Mouse (Mus musculus) mouse trophoblast stem cell (cell line): Measurements from ENCODE around the gene Olfr1246.
"Not testable (repeated sequence)": the region's sequence is repeated elsewhere in the genome, so short reads cannot be mapped to it uniquely, and the experiment has no call there.

Source experiments
- in situ Hi-C, 2 experiments: fragments of 300-500 bp; cut with MseI, MboI; formaldehyde crosslinking; loops; 2 replicates in 1 of 2; 3 replicates in 1 of 2; pipeline ENCODE4 v1.15.1; 2025

Gene Olfr1246

GRCm38 (mm10) chr2:89593057-89593456 lies at the start of gene Olfr1246:
TSS of gene Olfr1246 (minus strand) at chr2:89593157.
- in situ Hi-C loops: no loop called here

- in situ Hi-C loops: no loop called here
Measured at GRCm38 (mm10) chr2:89634883-89635282, 41.9 kb upstream of the Olfr1246 start, which contains the start of gene Olfr1249. TSS of gene Olfr1249 (minus strand) at chr2:89634983.

- in situ Hi-C loops: not testable (repeated sequence)
Measured at GRCm38 (mm10) chr2:89618145-89618544, 25.2 kb upstream of the Olfr1246 start, which contains the start of gene Olfr1248. TSS of gene Olfr1248 (minus strand) at chr2:89618245.

- in situ Hi-C loops: no loop called here
Measured at GRCm38 (mm10) chr2:89614030-89614429, 21.1 kb upstream of the Olfr1246 start, which contains the start of gene Olfr1247. TSS of gene Olfr1247 (minus strand) at chr2:89614130.

- in situ Hi-C loops: no loop called here
Measured at GRCm38 (mm10) chr2:89578347-89578746, 14.6 kb downstream of the Olfr1246 start, which contains the start of gene Olfr1245. TSS of gene Olfr1245 (minus strand) at chr2:89578447.

DNA sequence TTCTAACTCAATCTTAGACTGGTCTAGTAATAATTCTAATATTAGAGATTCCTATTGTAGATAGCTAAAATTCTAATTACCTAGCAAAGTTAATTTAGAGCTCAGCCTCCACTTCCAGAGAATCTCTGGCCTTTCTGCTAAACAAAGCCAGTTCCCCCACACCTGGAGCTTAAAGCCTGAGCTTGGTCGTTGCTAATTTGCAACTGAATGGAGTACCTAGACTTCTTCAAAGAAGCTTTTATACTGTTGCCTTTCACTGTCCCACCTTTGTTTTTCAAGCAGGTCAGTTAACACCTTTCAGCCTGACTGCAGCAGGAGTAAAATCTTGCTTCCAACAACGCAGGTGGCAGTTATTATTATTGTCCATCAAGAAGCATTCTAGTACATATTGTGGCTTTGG lies 30.3 kb downstream of the Olfr1246 start:
- in situ Hi-C loops: not testable (repeated sequence)

GRCm38 (mm10) chr2:89544516-89544915 lies 48.4 kb downstream of the Olfr1246 start:
- in situ Hi-C loops: loop anchor here (25.0 kb wide), 1 partner anchor 1182 kb away; no protein-coding TSS in a partner anchor

DNA sequence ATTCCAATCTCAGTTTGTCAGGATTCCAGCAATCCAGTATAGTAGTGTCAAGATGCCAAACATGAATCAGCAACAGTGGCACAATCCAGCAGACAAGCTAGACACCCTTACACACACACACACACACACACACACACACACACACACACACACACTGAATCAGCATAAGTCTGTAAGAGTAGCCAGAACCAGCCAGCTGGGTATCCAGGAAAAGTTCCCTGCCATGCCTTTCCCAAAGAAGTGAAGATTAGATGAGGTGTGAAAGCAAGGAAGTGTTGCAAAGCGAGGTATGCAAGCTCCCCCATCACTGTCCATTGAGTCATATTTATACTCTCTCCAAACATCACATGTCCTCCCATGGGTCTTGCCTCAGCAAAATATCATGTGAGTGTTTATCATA lies 53.0 kb downstream of the Olfr1246 start:
- in situ Hi-C loops: loop anchor here (25.0 kb wide), 1 partner anchor 1178 kb away; no protein-coding TSS in a partner anchor
